Mouse (Mus musculus): ENCODE results near the gene Smchd1. TPM values are rescaled to one million over a fixed set of nuclear protein-coding genes. Genes with fewer than 3 reads are reported as not detected.

The Smchd1 gene
- total RNA-seq (2021), result 10 to 100 TPM; 28.8 to 33.8 TPM

DNA sequence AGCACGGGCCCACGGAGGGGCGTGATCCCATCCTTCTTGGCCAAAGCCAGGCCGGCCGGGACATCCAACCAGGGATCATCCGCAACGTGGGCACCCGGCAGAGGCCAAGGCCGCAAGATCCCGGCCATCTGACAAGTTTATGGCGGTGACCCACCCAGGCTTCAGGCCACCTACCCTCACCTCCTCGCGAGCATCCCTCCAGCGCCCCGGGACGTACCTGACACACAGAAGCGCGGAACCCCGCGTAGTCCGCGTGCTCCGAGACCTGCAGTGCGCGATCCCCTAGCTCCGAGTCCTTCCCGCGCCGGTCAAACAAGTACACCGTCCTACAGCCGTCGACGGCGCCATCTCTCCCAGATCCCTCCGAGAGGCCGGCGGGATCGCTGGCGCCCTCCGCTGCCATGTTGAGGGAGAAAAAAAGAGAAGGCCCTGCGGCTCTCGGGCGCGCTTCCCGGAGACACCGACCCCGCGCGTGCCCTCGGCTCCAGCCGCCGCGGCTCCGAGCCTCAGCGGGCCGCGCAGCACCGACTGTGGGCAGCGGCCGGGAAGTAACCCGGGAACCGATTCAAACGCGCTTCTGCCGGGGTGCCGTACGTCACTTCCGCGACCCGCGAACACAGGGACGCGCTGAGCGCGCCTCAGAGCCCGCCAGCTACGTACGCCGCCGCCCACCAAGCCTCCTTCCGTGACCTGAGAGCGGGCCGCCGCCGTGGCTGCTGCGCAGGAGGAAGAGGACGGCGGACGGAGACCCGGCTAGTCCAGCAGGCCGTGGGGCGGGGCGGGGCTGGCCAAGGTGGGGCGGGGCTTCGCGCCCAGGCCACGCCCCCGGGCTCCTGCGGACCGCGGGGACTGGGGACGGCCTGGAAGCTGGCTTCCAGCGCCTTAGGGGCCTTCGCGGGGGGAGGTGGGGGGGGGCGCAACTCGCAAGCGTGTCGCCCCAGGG, at the start of gene Smchd1:
Smchd1 (minus strand) TSS at position 582 of the 943 bp plus-strand sequence.
- peak; percentile 81 to 89 for DNase-seq (ENCODE audit: extremely low spot score in 1 of 2, low spot score in 1 of 2)

DNA sequence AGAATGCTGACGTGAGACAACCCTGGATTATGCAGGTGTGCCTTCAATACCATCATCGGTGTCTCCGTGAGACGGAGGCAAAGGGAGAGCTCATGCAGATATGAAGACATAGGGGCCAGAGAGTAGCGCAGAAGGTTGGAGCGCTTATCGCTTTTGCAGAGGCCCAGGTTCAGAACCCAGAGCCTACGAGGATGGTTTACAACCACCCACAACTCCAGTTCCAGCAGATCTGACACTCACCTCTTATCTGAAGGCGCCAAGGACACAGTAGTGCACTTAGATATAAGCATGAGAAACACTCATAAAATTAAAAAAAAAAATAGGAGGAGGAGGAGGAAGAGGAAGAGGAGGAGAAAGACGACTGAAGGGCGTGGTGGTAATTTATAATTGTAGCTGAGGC, 35.2 kb upstream of the Smchd1 start:
- DNase-seq (ENCODE audit: extremely low spot score in 1 of 2, low spot score in 1 of 2), result no peak

DNA sequence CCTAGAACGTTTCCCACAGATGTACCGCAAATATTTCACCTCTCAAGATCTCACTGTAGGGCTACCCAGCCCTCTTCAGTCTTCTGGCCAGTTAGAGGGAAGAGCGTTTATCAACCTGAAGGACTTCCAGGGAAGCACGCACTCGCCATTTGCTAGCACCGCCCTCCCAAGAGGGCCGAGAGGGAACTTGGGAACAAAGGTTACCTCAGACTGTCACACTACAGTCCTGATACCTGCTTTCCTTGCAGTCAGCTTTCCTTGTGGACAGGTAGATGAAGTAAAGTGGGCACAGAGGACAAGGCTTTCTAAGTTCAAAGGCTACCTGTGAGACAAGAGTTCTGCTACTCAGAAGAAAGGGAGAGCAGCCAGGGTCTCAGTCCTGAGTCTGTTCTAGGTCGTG, 31.7 kb upstream of the Smchd1 start:
- no peak for DNase-seq (ENCODE audit: extremely low spot score in 1 of 2, low spot score in 1 of 2)

DNA sequence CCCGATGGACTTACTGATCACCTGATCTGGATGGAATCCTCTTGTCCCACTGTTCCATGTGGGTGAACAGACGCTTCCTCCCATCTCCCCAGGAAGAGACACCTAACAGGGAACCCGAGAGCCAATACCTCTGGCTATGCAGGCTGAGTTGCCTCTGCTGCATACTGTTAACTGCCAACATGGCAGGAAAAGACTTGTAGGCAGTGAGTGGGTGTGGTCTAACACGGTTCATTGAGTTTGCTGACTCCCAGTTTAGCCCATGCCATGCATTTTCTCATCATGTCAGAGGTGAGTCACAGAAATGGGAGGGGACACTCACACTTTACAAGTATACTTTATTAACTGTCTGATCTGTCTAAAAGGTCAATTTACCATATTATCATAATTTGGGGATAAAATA, 20.6 kb upstream of the Smchd1 start:
- DNase-seq (ENCODE audit: extremely low spot score in 1 of 2, low spot score in 1 of 2), result no peak

DNA sequence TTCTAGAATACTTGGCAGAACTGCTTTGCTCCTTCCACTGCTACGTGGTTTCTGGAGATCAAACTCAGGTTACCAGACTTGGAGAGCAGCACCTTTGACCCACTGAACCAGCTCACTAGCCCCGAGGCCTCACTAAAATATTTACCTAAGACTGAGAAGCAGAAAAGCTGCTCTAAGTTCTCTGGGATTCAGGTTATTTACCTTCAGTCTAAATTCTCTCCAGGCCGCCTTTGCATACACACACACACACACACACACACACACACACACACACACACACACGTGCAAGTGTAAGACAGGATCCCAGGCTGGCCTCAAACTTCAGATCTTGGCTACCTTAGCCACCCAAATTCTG, 16.2 kb upstream of the Smchd1 start:
- DNase-seq (ENCODE audit: extremely low spot score in 1 of 2, low spot score in 1 of 2), result no peak

DNA sequence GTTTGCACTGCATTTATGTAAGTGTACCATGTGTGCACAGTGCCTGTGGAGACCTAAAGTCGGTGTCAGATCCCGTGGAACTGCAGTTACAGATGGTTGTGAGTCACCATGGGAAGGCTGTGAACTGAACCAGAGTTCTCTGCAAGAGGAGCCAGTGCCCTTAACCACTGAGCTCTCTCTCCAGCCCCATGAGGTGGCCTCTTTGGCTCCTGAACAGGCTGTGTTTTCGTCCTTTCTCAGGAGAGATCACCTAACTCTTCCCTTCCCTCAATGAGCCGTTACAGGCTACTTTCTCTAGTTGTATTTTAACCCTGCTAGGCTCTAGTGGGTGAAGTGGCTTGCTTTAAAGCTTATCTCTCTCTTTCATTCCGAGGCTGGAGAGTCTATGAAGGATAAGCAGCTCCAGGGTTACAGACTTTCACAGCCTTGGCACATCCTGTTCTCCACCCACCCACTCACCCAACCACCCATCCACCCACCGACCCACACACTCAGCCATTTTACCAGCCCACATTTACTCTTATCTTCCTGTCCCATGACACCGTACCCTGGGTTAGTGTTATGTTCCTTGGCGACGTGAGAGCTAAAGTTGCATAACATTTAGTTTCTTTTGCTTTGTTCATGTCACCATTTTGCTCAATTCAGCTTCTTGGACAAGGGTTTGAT, 15.7 kb upstream of the Smchd1 start:
- DNase-seq (ENCODE audit: extremely low spot score in 1 of 2, low spot score in 1 of 2), result no peak

DNA sequence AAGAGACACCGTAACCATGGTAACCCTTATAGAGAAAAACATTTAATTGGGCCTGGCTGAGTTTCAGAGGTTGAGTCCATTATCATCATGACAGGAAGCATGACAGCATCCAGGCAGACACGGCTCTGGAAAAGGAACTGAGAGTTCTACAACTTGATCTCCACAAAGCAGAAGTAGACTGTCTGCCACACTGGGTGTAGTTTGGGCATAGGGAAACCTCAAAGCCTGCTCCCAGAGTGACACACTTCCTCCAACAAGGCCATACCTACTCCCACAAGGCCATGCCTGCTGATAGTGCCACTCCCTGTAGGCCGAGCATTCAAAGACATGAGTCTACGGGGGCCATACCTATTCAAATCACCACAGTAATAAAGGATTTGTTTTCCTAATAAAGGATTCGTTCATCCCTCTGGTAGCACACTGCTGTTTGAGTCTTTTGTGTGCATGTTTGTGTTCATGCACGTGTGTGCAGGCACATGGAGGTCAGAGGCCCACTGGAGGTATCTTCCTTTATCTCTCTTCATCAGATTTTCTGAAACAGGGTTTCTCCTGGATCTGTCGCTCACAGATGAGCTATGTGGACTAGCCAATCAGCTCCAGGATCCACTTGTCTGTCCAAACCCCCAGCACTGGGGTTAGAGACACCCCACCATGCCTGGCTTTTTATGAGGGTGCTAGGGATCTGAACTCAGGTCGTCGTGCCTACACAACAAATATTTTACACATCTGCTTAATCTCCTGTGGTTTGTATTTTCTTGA, 14.7 kb upstream of the Smchd1 start:
- DNase-seq (ENCODE audit: extremely low spot score in 1 of 2, low spot score in 1 of 2), result no peak

DNA sequence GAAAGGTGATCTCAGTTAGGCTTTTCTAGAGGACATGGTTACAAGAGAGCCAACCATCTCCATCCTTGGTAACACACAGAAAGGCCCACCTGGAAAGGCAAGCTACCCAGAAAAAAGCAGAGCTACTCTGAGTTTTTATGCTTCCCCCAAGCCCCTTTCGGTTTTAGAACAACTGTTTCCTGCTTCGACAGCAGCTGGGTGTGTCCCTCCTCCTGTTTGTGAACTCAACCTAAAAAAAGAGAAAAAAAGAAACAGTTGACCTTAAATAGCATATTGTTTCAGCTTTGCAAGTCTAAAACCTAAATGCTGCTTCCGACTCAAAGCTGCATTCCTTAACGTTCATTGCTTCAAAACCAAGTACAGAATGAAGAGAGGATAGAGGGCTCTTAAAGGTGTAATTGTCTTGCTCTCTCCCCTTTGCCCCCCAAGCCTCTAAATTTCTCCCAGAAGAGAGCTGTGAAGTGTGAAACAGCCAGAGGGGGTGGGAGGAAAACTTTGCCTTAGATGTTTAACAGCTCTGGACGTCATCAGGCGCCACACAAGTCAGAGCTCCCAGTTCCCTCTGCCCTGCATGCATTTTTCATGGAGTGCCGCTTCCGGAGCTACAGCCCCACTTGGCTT, 11.2 kb upstream of the Smchd1 start:
- no peak for DNase-seq (ENCODE audit: extremely low spot score in 1 of 2, low spot score in 1 of 2)

DNA sequence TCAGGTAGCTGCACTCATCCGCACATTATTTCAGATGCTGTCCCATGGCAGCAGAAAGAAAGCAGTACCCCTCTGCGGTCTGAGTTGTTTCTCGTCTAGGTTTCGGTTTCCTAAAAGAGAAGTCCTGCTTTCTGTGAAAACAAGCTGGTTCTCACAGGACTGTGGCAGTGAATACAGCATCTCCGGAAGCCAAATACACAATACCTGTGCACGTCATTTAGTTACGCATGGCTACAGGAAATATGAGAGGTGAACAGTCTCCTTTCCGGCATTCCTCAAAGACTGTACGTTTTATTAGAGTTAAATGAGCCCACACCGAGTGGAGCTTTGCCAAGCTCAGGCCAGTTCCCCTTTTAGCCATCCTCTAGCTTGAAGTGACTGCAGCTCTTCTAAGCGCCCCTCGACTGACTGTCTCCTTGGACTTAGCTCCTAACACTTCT, 10.7 kb upstream of the Smchd1 start:
- DNase-seq (ENCODE audit: extremely low spot score in 1 of 2, low spot score in 1 of 2), result no peak

DNA sequence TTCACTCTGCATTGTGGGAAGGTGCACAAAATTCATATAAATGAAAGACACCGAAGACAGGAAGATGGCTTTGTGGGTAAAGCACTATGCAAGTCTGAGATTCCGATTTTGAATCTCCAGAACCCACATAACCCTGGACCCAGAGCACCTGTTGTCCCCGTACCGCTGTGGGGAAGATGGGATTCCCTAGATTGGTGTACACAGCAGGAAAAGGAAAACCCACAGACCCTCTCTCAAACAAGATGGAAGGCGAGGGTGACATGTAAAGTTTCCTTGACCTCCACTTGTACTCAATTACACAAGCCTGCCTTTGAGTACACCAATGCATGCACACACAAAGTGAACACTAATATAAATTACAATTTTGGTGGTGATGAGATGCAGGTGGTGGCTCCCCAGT, 9.6 kb upstream of the Smchd1 start:
- DNase-seq (ENCODE audit: extremely low spot score in 1 of 2, low spot score in 1 of 2), result no peak

DNA sequence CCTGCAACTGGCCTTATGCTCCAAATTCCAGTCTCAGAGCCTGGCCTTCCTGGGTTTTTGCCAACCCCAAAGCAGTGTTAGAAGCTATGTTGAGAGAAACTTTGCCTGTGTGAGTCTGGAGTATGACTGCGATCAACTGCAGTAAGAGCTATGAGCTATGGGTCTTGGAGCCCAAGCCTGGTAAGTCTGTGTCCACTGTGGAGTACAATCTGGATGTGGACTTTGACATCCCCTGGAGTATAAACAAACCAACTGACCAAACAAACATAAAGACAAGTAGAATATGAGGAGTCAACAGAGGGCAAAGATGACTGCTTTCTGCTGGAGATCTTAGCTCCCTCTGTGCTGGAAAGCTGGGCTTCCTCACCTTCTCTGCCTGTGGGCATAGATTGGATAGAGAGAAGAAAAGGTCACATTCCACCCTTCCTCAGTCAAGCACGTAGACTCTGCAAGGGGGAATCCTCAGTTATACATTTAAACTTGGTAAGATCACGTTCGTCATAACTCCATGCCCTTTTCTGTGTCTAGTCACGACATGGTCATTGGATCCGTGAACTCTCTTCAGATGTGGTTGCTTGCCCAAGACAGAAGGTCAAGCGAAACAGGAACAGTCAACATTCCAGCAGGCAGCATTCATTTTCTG, 8.4 kb upstream of the Smchd1 start:
- no peak for DNase-seq (ENCODE audit: extremely low spot score in 1 of 2, low spot score in 1 of 2)

DNA sequence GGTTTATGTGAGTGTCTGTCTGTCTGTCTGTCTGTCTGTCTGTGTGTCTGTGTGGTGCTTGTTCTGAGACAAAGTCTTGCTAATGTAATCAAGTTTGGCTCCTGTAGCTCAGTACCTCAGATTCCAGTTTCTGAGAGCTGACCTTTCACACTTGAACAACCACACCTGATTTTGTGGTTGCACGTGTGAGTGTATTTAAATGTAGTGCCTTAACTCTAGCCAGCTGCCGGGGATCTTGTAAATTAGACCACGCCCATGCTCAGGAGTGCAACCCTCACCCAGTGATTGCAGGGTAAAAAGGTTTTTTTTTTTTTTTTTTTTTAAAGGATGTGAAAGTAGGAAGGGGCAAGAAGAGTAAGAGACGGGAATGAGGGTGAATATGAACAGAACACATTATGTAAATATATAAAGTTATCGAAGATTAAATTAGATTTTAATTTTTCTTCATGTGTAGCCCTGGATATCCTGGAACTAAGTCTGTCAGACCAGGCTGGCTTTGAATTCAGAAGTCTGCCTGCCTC, 4.3 kb upstream of the Smchd1 start:
- DNase-seq (ENCODE audit: extremely low spot score in 1 of 2, low spot score in 1 of 2), result no peak

DNA sequence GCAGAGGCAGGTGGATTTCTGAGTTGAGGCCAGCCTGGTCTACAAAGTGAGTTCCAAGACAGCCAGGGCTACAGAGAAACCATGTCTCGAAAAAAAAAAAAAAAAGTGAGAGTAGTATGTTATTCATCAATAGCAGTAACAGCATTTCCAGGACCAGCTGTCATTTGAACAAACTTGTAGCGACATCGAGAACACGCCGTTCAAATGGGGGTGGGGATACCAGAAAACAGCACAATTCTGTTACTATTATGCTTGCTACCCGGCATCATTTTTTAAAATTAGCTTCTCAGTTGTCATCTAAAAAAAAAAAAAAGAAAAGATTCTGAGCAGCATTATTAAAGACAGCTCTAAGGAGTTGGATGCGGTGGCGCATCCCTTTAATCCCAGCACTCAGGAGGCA, 2.3 kb upstream of the Smchd1 start:
- DNase-seq (ENCODE audit: extremely low spot score in 1 of 2, low spot score in 1 of 2), result peak in 1 of 2 experiments; percentile 20

DNA sequence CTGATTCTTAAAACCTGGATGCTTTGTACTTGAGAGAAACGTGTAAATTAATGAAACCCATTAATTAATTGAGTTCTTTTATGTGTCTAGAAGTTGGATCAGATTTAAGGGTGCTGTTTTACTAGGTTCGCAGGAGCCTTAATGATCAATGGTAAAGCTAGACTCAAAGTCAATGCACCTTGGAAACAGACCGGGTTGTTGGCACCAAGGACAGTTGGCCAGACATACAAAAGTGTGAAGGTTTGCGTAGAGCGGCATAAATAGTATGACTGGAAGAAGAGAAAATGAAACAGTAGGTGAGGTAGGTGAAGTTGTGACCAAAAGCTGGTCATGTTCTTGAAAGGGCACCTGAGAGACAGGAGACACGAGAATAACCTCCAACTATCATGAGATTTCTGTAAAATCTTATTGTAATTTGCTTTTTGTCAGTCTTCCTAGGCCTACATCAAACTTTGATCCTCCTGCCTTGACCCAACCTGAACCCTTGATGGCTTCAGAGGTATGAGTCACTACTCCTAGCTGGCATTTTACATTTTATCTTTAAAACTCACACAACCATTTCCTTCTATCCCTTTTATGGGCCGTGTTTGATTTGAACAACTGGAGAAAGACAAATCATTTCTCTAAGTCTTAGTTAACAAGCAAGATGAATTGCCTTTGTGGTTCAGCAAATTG, 1.3 kb upstream of the Smchd1 start:
- no peak for DNase-seq (ENCODE audit: extremely low spot score in 1 of 2, low spot score in 1 of 2)

DNA sequence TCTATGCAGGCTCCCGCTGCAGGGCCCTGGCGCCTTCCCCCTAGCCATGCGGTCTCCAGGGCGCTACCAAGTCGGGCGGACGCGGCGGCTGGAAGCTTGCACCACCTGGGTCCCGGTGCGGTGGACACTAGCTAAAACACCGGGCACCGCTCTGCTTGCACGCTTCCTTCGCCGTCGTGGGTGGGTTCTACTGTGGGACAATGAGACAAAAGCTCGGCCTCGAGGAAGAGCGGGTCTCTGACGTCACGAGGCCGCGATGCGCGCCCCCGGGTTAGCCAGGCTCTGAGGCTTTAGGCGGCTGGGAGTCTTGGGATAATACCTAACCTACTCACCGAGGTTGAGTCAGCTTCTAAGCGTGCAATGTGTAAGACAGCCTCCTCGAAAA, 554 bp upstream of the Smchd1 start:
- DNase-seq (ENCODE audit: extremely low spot score in 1 of 2, low spot score in 1 of 2), result peak; percentile 54 to 55

DNA sequence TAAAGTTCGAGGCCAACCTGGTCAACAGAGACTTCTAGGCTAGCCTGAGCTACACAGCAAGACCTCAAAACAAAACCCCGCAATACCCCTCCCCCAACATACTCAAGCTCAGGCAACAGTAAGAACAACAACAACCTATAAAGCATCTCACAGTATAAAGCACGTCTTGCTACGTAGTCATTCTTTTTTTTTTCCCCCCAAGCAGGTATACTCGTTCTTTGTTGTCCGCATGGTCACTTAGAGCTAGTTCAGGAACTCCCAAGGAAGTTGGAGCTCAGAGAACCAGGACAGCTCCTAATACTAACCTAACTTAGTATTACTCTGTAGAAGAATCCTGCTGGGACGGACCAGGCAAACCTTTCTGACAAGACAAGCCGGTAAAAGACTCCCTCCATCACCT, 1.0 kb downstream of the Smchd1 start:
- no peak for DNase-seq (ENCODE audit: extremely low spot score in 1 of 2, low spot score in 1 of 2)

DNA sequence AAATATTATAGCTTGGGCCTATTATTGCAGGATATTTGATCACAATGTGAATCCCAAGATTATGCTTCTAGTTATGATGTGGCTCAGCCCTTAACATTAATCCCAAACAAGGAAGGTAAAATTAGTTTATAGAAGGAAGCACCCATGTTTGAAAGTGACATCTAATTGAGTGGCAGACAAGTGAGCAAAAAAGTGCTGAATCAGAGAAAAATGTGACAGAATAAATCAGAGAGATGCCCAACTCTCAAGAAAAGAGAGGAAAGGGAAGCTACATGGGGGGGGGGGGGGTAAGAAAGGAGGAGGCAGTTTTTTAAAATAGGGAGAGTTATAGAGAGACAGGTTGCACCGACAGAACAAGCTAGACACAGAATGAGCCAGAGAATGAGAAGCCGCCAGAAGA, 3.9 kb downstream of the Smchd1 start:
- DNase-seq (ENCODE audit: extremely low spot score in 1 of 2, low spot score in 1 of 2), result no peak

DNA sequence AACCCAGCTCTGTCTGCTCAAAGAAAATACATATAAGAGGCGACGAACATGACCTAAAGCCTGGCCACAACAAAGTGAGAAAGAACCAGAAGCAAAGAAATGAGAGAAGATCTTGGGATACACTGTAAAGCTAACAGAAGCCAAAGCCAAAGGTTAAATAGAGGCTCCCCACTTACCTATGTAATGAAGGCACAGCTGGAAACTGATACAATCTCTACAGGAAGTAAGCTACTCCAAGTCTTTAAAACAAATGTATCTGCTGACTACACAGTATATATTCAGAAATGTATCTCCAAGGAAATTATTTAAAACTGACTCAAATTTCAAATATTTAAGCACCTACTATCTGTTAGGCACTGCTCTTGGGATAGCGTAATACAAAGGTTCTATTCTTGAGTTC, 14.8 kb downstream of the Smchd1 start:
- DNase-seq (ENCODE audit: extremely low spot score in 1 of 2, low spot score in 1 of 2), result no peak

DNA sequence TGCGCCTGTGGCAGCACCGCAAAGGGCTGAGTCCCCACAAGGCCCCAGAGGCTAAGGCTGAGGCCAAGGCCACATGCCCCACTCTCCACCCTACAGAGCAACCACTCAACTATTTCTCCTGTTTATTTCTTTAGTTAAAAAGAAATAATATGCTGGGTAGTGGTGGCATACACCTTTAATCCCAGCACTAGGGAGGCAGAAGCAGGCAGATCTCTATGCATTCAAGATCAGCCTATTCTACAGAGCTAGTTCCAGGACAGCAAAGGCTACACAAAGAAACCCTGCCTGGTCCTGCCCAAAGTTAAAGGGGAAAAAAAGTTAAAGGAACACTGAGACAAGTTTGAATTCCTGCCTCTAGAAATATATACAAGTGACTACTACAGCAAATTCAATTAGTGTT, 15.3 kb downstream of the Smchd1 start, which contains the start of gene Gm4707:
Gm4707 (minus strand) TSS at position 101 of the 400 bp plus-strand sequence.
- DNase-seq (ENCODE audit: extremely low spot score in 1 of 2, low spot score in 1 of 2), result no peak

All from layer of hippocampus, postnatal 25 days (tissue).